Mouse (Mus musculus) spleen, adult 2 months (tissue): ENCODE data around the gene Ifit3b.

Experiments used
- CTCF ChIP-seq: fragments of 200-500 bp; IDR thresholded peaks from 2 replicates; pipeline ENCODE4 v1.5.1; 2011; ENCODE audit warnings: mild to moderate bottlenecking, inconsistent platforms; ENCODE audit not compliant: insufficient read depth, insufficient read length, insufficient replicate concordance; ENCODE audit errors: extremely low read depth
- POLR2A ChIP-seq: fragments of 200-500 bp; IDR thresholded peaks from 2 replicates; pipeline ENCODE4 v1.6.1; 2011; ENCODE audit warnings: low read depth, low read length, inconsistent platforms

DNA sequence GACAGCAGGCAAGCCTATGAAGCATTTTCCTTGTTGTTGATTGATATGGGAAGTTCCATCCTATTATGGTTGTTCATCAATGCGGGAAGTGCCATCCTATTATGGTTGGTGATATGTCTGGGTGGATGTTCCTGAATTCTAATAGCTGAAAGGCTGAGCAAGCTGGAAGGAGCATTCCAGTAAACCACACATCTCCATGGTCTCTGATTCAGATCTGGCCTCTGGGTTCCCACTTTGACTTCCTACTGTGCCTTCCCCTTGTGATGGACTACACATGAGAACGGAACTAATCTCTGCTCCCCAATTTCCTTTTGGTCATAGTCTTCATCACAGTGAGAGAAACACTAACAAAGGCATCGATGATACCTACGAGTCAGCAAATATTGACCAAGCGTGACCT is 13.1 kb downstream of the Ifit3b start:
- TF ChIP-seq CTCF (no peak), POLR2A (no peak)
